Mouse (Mus musculus) forebrain, embryonic 16.5 days (tissue): ENCODE measurements at regions not wholly inside any gene's neighbourhood (a gene's known extent, or its start where the extent isn't known, plus 50 kb on each side); places are given as distances from the start of the nearest gene placed in this dataset.

ENCODE experiments used
- ATAC-seq: fragments of 200-750 bp; cut with Nextera tagmentation; 2 replicates; pipeline ENCODE4 v1.8.0; 2017; ENCODE audit warnings: mild to moderate bottlenecking, moderate library complexity
- H3K27ac ChIP-seq: fragments of 300-500 bp; sonication (generic); 2 replicates; pipeline ENCODE4 v1.5.1; 2014; ENCODE audit warnings: low read length, control low read depth
- H3K27me3 ChIP-seq: fragments of 300-500 bp; sonication (generic); replicated peaks from 2 replicates; pipeline ENCODE4 v1.6.1; 2014; ENCODE audit warnings: low read length; ENCODE audit not compliant: control insufficient read depth, insufficient read depth
- H3K36me3 ChIP-seq: fragments of 300-500 bp; sonication (generic); 2 replicates; pipeline ENCODE4 v1.6.1; 2014; ENCODE audit not compliant: control insufficient read depth, insufficient read depth
- H3K4me1 ChIP-seq: fragments of 300-500 bp; sonication (generic); replicated peaks from 2 replicates; pipeline ENCODE4 v1.6.1; 2014; ENCODE audit warnings: low read length; ENCODE audit not compliant: control insufficient read depth, insufficient read depth
- H3K4me2 ChIP-seq: fragments of 300-500 bp; sonication (generic); 2 replicates; pipeline ENCODE4 v1.6.1; 2014; ENCODE audit warnings: mild to moderate bottlenecking, low read length, control low read depth
- H3K4me3 ChIP-seq: fragments of 300-500 bp; sonication (generic); replicated peaks from 2 replicates; pipeline ENCODE4 v1.5.1; 2014; ENCODE audit warnings: mild to moderate bottlenecking, low read length, control low read depth
- H3K9ac ChIP-seq: fragments of 300-500 bp; sonication (generic); replicated peaks from 2 replicates; pipeline ENCODE4 v1.6.1; 2014; ENCODE audit warnings: low read depth, low read length, control low read depth
- H3K9me3 ChIP-seq: fragments of 300-500 bp; sonication (generic); 2 replicates; pipeline ENCODE4 v1.6.1; 2016; ENCODE audit warnings: low read length; ENCODE audit not compliant: control insufficient read depth
- WGBS: fragments of 180-500 bp; shearing (Covaris S2); extraction: QIAGEN DNeasy Blood & Tissue Kit; methylation state at CpG from one replicate; pipeline ENCODE4 v1.1.7; 2014; 5-methylcytosine and 5-hydroxymethylcytosine counted together

GRCm38 (mm10) chr10:117573596-117573850 lies 55.8 kb upstream of the Cpm start:
- Histone ChIP-seq H3K4me1 (peaks cover 12% of the 10 kb centered on the region), H3K4me3 (no peak overlapping the region), H3K27me3 (peaks cover 11% of the 10 kb centered on the region), H3K4me2 (no peak overlapping the region), H3K27ac (no peak overlapping the region), H3K9me3 (no peaks in the 10 kb centered on the region), H3K36me3 (no peaks in the 10 kb centered on the region), H3K9ac (no peak overlapping the region)
- ATAC-seq = no peak
- WGBS = 64% methylated on average over 3 of the region's 3 CpGs

DNA sequence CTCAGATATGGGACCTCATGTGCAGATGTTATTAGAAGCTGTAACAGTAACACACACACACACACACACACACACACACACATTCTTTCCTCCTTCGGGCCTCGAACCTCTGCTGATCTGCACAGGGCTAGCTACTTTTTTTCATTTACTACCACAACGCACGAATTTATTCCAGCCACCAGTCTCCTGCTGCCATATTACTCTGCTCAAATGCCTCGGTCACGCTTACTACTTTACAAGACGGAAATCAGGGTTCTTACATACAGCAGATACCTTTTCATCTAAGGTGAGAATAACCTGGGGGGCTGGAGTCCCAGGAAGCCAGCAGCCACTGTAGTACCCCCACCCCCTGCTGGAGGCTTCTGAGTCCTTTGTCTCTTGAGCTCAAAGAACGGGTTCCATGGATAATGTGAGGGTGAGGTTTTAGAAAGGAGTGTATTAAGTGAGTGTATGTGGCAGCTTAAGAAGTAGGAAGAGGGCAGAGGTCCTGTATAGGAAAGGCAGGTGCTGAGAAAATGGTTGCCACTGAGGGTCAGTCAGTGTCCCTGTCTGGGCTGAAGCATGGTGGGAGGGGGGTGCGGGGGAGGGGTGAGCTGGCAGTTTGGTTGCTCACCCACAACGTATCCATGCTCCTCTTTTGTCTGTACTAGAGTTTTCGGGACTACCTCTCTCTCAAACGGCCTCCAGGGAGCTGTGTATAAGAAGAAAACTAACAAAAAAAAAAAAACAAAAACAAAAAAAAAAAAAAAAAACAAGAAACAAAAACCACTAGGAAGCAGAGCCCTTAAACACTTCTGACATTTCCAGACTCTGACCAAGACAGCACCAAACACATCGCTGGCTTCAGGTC lies 56.3 kb upstream of the Cpm start:
- Histone ChIP-seq H3K4me2 (no peak overlapping the region), H3K27ac (no peak overlapping the region), H3K9ac (no peak overlapping the region), H3K27me3 (peaks cover 11% of the 10 kb centered on the region), H3K9me3 (no peaks in the 10 kb centered on the region), H3K36me3 (no peaks in the 10 kb centered on the region), H3K4me3 (no peak overlapping the region), H3K4me1 (peaks cover 12% of the 10 kb centered on the region)
- no peak for ATAC-seq
- 48% methylated on average over 13 of the region's 13 CpGs for WGBS

GRCm38 (mm10) chr10:117571891-117572573 lies 57.3 kb upstream of the Cpm start:
- no peaks in the 10 kb centered on the region for H3K36me3 ChIP-seq
- no peak overlapping the region for H3K9ac ChIP-seq
- no peak for ATAC-seq
- WGBS = 13% methylated on average over 9 of the region's 9 CpGs
- H3K27ac ChIP-seq = no peak overlapping the region
- peak overlapping the region; percentile 45 for H3K4me2 ChIP-seq
- H3K27me3 ChIP-seq = peaks cover 11% of the 10 kb centered on the region
- H3K9me3 ChIP-seq = no peaks in the 10 kb centered on the region
- H3K4me3 ChIP-seq = peak overlapping the region; percentile 23
- H3K4me1 ChIP-seq = peaks cover 12% of the 10 kb centered on the region

DNA sequence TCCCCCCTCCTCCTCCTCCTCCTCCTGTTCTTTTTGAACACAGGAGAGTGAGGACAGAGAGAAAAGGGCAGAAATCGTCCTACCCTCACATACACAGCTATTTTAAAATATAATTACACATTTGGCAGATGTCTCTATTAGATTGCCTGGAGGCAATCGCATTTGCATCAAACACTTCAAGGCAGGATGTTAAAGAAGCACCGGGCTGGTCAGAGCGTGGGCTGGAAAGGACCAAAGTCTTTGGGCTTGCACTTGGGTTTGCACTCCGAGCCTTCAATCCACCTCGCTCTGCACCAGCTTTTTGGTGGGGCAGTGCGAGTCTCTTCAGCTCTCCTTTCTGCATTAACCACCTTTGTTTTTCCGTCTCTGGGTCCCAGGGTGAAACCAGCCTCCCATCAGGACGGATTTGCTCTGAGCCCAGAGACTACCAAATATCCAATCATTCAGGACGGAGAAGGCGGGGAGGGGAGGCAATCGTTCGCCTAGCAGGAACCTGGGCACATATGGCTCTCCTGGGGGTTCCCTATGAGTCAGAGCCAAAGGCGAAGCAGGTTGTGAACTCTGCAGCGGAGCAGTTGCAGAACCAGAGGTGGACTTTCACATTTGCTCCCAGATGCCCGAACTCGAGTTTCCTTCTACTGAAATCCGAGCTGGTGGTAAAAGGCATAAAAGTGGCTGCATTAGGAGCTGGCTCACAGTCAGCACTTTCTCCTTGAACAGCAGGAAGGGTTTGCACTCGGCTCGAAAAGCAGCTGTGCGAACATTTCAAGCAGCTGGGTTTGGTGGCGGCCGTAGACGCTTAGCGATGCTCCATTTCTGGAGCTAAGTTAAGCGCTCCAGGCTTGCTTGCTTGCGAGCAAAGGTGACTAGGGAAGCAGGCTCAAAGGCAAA lies 58.1 kb upstream of the Cpm start:
- ATAC-seq = peak; percentile 52; the same call in 1 of the 2 replicates
- under 1% methylated on average over 27 of the region's 27 CpGs for WGBS
- Histone ChIP-seq H3K4me1 (peaks cover 12% of the 10 kb centered on the region), H3K4me3 (peak overlapping the region; percentile 23), H3K4me2 (peak overlapping the region; percentile 45), H3K27me3 (peaks cover 11% of the 10 kb centered on the region), H3K9ac (peak overlapping the region; percentile 1; the same call in 1 of the 2 replicates), H3K9me3 (no peaks in the 10 kb centered on the region), H3K36me3 (no peaks in the 10 kb centered on the region), H3K27ac (no peak overlapping the region)

GRCm38 (mm10) chr10:117570091-117570970 lies 59.0 kb upstream of the Cpm start:
- no peaks in the 10 kb centered on the region for H3K9me3 ChIP-seq
- WGBS = 66% methylated on average over 8 of the region's 8 CpGs

DNA sequence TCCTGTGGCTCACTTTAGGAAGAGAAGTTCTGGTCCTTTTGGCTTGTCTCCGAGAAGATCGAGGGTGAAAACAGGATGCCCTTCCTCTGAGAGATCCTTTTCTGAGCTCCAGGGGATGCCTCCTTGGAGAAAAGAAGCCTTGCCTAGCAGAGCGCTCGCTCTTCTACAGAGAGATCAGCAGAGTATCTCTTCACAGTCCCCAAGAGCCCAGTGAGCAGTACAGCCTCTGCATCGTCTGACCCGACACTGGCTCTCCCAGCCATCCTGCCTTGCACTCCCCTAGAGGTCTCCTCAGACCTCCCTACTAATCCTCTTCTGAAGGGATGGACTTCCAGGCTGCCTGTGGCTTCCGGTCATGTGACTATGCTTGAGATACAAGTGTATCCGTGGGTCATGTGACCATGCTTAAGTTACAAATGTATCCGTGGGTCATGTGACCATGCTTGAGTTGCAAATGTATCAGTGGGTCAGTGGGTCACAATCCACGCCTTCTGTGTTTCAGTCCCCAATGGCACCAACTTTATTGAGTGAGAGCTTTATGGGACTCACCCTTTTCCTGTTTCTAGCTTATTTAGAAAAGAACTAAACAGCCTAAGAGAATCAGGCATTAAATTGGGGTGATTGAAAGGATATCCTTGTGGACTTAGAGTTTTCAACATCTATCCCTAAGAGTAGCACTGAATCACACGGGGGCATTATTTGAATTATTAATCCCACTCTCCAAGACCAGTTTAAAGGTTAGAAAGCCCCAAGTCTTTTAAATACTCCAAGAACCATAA lies 59.8 kb upstream of the Cpm start:
- no peaks in the 10 kb centered on the region for H3K36me3 ChIP-seq
- no peak overlapping the region for H3K9ac ChIP-seq
- no peak overlapping the region for H3K4me2 ChIP-seq
- H3K4me3 ChIP-seq = no peak overlapping the region
- ATAC-seq = no peak
- 76% methylated on average over 11 of the region's 11 CpGs for WGBS
- no peak overlapping the region for H3K27ac ChIP-seq
- H3K4me1 ChIP-seq = peaks cover 12% of the 10 kb centered on the region
- peaks cover 11% of the 10 kb centered on the region for H3K27me3 ChIP-seq
- H3K9me3 ChIP-seq = no peaks in the 10 kb centered on the region

More at GRCm38 (mm10) chr10:117570091-117570970, 59.0 kb upstream of the Cpm start:
- Histone ChIP-seq H3K4me1 (peaks cover 12% of the 10 kb centered on the region), H3K27me3 (peaks cover 11% of the 10 kb centered on the region), H3K4me3 (no peak overlapping the region), H3K4me2 (peak overlapping the region; percentile 45), H3K27ac (no peak overlapping the region), H3K9ac (no peak overlapping the region; the same call in 1 of the 2 replicates), H3K36me3 (no peaks in the 10 kb centered on the region)
- no peak for ATAC-seq

DNA sequence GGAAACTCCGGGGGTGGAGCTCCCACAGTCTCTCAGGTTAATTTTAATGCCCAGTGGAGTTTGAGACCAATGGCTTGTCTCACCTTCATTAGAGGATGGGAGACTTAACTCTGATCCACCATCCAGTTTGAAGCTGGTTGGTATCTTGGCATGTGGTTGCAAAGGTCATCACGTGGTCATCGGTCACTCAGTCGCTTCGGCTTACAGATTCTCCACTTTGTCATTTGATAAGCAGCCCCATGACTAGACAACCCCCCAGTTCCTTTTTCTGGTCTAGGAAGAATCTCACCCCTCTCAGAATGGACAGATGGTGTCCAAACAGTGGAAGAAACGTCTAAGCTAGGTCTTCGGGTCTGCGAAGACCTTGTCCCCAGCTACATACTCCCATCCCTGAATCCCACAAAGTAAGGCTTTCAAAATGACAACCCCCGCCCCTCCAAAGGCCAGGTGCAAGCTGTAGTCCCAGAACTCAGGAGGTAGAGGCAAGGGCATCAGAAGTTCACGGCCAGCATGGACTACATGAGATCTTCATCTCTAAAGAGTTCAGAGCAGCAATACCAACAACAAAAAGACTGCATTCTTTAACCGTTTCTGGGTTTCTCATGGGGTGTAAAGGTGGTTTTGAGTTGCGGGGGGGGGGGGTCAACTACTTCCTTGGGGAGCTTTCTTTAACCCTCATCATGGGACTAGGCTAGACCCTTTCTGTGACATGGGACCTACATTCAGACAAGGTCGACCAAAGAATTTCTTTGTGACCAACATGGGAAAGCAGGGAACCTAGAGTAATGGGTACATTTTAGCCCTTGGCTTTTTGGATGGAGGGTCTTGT lies 60.6 kb upstream of the Cpm start:
- no peak for ATAC-seq
- Histone ChIP-seq H3K9ac (no peak overlapping the region), H3K4me1 (peaks cover 12% of the 10 kb centered on the region), H3K27me3 (peaks cover 11% of the 10 kb centered on the region), H3K4me2 (no peak overlapping the region), H3K9me3 (no peaks in the 10 kb centered on the region), H3K27ac (no peak overlapping the region), H3K36me3 (no peaks in the 10 kb centered on the region), H3K4me3 (no peak overlapping the region)
- WGBS = 93% methylated on average over 13 of the region's 13 CpGs

- H3K27ac ChIP-seq = no peak overlapping the region
- no peak for ATAC-seq
- H3K4me1 ChIP-seq = peaks cover 12% of the 10 kb centered on the region
- 87% methylated on average over 3 of the region's 3 CpGs for WGBS
- H3K36me3 ChIP-seq = no peaks in the 10 kb centered on the region
- no peak overlapping the region for H3K4me3 ChIP-seq
- no peaks in the 10 kb centered on the region for H3K9me3 ChIP-seq
- H3K9ac ChIP-seq = no peak overlapping the region
- H3K4me2 ChIP-seq = no peak overlapping the region
- H3K27me3 ChIP-seq = peaks cover 11% of the 10 kb centered on the region
Measured at GRCm38 (mm10) chr10:117568138-117568387, 61.2 kb upstream of the Cpm start.
